Mouse (Mus musculus) erythroblast, embryonic 14.5 days (primary cell): ENCODE measurements around the gene Ptprg.

Experiments used
- GATA1 ChIP-seq: IDR thresholded peaks from 2 replicates; pipeline ENCODE4 v1.6.1; 2012; ENCODE audit warnings: low read length, inconsistent platforms, mixed read lengths
- TAL1 ChIP-seq: IDR thresholded peaks from 3 replicates; pipeline ENCODE4 v1.6.1; 2012; ENCODE audit warnings: low read length, inconsistent platforms, mixed read lengths

GRCm38 (mm10) chr14:11955020-11955882, 401.9 kb downstream of the Ptprg start:
- TF ChIP-seq TAL1: no peak
- no peak for TF ChIP-seq GATA1
